8 mouse cellular contexts compared by ENCODE assay signal in the genomic region with DNA sequence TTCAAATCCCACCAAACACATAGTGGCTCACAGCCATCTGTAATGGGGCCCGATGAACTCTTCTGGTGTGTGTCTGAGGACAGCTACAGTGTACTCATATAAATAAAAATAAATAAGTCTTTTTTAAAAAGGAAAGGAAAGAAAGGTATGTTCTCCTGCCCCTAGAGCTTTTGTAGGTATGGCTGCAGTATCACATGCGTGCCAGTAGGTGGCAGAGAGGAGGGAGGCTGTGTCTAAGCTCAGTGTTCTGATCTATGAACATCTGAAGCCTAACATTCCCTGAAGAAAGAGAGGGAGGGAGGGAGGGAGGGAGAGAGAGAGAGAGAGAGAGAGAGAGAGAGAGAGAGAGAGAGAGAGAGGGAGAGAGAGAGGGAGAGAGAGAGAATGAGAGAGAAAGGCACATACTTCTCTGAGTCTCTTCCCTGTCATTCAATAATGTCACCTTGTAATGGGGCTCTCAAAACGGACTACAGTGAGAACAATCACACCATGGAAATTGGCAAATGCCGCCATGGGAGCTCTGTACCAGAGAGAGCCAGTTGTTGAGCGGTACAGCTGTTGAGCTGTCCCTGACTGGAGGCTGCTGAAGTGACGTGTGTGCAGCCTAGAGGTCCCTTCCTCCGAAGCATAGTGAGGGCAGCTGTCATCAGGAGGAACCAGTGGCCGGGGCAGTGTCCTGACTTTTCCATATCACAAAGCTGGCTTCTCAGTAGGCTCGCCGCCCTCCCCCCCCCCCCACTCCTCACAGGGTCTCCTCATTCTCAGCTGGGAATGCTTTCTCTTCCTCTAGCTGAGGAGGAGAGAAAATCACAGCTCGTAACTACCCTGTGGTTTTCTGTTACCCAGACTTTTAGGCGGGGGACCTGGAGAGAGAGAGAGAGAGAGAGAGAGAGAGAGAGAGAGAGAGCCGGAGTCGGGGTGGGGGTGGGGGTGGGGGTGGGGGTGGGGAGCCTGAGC. TPM values are rescaled to one million over a fixed set of nuclear protein-coding genes. Genes with fewer than 3 reads are reported as not detected.
DNase-seq lines count a peak whose midpoint lies in the region; ATAC-seq and TF ChIP-seq lines count a peak whose summit lies in the region.

No protein-coding gene starts in this region.

- no peak overlapping the region for H3K4me2 ChIP-seq in forebrain, embryonic 15.5 days (replicated peaks)

- H3K9me3 ChIP-seq in E14TG2a.4 (ENCODE audit: low read length): no peaks in the 10 kb centered on the region
- no peaks in the 10 kb centered on the region for H3K9me3 ChIP-seq in forebrain, embryonic 15.5 days

- peak; percentile 26 for DNase-seq in gastrocnemius, adult 2 months
- no peak for DNase-seq in gastrocnemius, postnatal 10 days
- peak; percentile 30 for DNase-seq in kidney, postnatal 14 days
- DNase-seq in naive thymus-derived CD4-positive, alpha-beta T cell, adult 2 months (ENCODE audit: low read depth): peak; percentile 60
- DNase-seq in cerebellum, adult 9-11 months: no peak
- DNase-seq in left cerebral cortex, postnatal 4 days: no peak

- H3K4me3 ChIP-seq in gastrocnemius, adult 2 months: peak overlapping the region; percentile 13; the same call in 1 of the 2 replicates
- H3K4me3 ChIP-seq in E14TG2a.4 (replicated peaks; ENCODE audit: low read length): no peak overlapping the region
- no peak overlapping the region for H3K4me3 ChIP-seq in forebrain, embryonic 15.5 days

- intact Hi-C loops in gastrocnemius, adult 2 months (cut with DNase I): loop anchor here (10.0 kb wide), 1 partner anchor 267 kb away; a partner anchor contains a TSS
- intact Hi-C loops in left cerebral cortex, postnatal 4 days (cut with DNase I): no loop called here

- H3K9ac ChIP-seq in forebrain, embryonic 15.5 days (replicated peaks): no peak overlapping the region

- H3K27ac ChIP-seq in gastrocnemius, adult 2 months: no peak overlapping the region
- H3K27ac ChIP-seq in forebrain, embryonic 15.5 days (replicated peaks): no peak overlapping the region

- H3K4me1 ChIP-seq in E14TG2a.4 (replicated peaks; ENCODE audit: low read depth, low read length): peaks cover 3% of the 10 kb centered on the region
- peaks cover 4% of the 10 kb centered on the region; the same call in 1 of the 2 replicates for H3K4me1 ChIP-seq in forebrain, embryonic 15.5 days

- 41% methylated on average over 14 of the region's 14 CpGs for WGBS in forebrain, embryonic 15.5 days

- peaks cover 50% of the 10 kb centered on the region for H3K27me3 ChIP-seq in E14TG2a.4 (ENCODE audit: insufficient read depth, low read length)
- H3K27me3 ChIP-seq in forebrain, embryonic 15.5 days: no peaks in the 10 kb centered on the region

- peak; percentile 72 for TF ChIP-seq CTCF in gastrocnemius, adult 2 months (IDR thresholded peaks at IDR 0.05)
- TF ChIP-seq CTCF in E14TG2a.4 (conservative IDR thresholded peaks at IDR 0.05; ENCODE audit: low read length): peak; percentile 63

- peak; percentile 43; the same call in 1 of the 2 replicates for ATAC-seq in forebrain, embryonic 15.5 days (replicated peaks)

- no peaks in the 10 kb centered on the region for H3K36me3 ChIP-seq in E14TG2a.4 (ENCODE audit: insufficient read depth, low read length)
- H3K36me3 ChIP-seq in forebrain, embryonic 15.5 days: no peaks in the 10 kb centered on the region

RNA-seq across cellular contexts. Expression of a gene that starts 11.0 kb away (rescaled TPM):
- total RNA-seq in gastrocnemius, adult 2 months (2021): under 1 TPM; 0.18 to 0.28 TPM
- total RNA-seq in gastrocnemius, postnatal 10 days (2021): 1 to 10 TPM in 1 of 2 experiments, under 1 TPM in 1; 0.45 to 1.2 TPM
- polyA plus RNA-seq in forebrain, embryonic 15.5 days (2015; fragmentation: Nextera tagmentation; extraction: Ambion mirVana): 0.87 and 1.0 TPM in 2 replicates
- total RNA-seq in left cerebral cortex, postnatal 4 days (2021): under 1 TPM; 0.89 to 0.94 TPM

RNA-seq across cellular contexts. Expression of a gene that starts 31.6 kb away (rescaled TPM):
- 10 to 100 TPM; 64.1 to 69.2 TPM for total RNA-seq in gastrocnemius, adult 2 months (2021)
- total RNA-seq in gastrocnemius, postnatal 10 days (2021): 10 to 100 TPM; 68.3 to 81.6 TPM
- 424 and 456 TPM in 2 replicates for polyA plus RNA-seq in forebrain, embryonic 15.5 days (2015; fragmentation: Nextera tagmentation; extraction: Ambion mirVana)
- total RNA-seq in left cerebral cortex, postnatal 4 days (2021): 100 to 1,000 TPM; 114 to 116 TPM

Comparison
In these comparisons a context has a peak if more than half of its experiments do, and no peak if none do; other contexts are left out.
1. DNase-seq: peak in gastrocnemius, adult 2 months (single experiment), kidney, postnatal 14 days (single experiment) and naive thymus-derived CD4-positive, alpha-beta T cell, adult 2 months (single experiment); none in gastrocnemius, postnatal 10 days (single experiment), cerebellum, adult 9-11 months (single experiment) and left cerebral cortex, postnatal 4 days (single experiment).